Mouse (Mus musculus): ENCODE measurements around the gene Nln. TPM values are rescaled to one million over a fixed set of nuclear protein-coding genes. Genes with fewer than 3 reads are reported as not detected.

Gene Nln
- total RNA-seq, 1 experiment: 24.2 TPM

- no peak overlapping the region for H3K4me3 ChIP-seq (ENCODE audit: insufficient read depth in 1 of 2, low read depth in 1 of 2, low read length in 2 of 2, poor library complexity in 1 of 2, severe bottlenecking in 1 of 2)
- no peak overlapping the region for H3K9ac ChIP-seq (ENCODE audit: insufficient read depth, low read depth, low read length, poor library complexity, severe bottlenecking)
Observed at GRCm38 (mm10) chr13:104032620-104033133, 76.7 kb downstream of the Nln start.

GRCm38 (mm10) chr13:104031821-104032331 is 77.5 kb downstream of the Nln start:
- H3K4me3 ChIP-seq (ENCODE audit: insufficient read depth in 1 of 2, low read depth in 1 of 2, low read length in 2 of 2, poor library complexity in 1 of 2, severe bottlenecking in 1 of 2): no peak overlapping the region
- H3K4me1 ChIP-seq (ENCODE audit: control insufficient read depth in 2 of 2, insufficient read depth in 2 of 2, low read length in 2 of 2, poor library complexity in 1 of 2): peaks cover 0 to 8% of the 10 kb centered on the region in 2 experiments; a peak in 1 of 4 replicates
- H3K36me3 ChIP-seq (ENCODE audit: control insufficient read depth, insufficient read depth, low read length, poor library complexity, severe bottlenecking): peaks cover 1% of the 10 kb centered on the region; the same call in 1 of the 2 replicates
- TF ChIP-seq ZNF384 (IDR thresholded peaks at IDR 0.05; ENCODE audit: low read depth, low read length): no peak
- no peak for TF ChIP-seq HCFC1 (IDR thresholded peaks at IDR 0.05; ENCODE audit: borderline replicate concordance, insufficient read depth, low read length)
- TF ChIP-seq MAFK (IDR thresholded peaks at IDR 0.05; ENCODE audit: insufficient read depth, low read depth, low read length): no peak
- TF ChIP-seq ZC3H11A (IDR thresholded peaks at IDR 0.05; ENCODE audit: borderline replicate concordance, low read depth, low read length): no peak
- TF ChIP-seq CHD2 (IDR thresholded peaks at IDR 0.05; ENCODE audit: low read depth, low read length): no peak
- DNase-seq (ENCODE audit: low read depth, low spot score): no peak
- no peak overlapping the region for H3K9ac ChIP-seq (ENCODE audit: insufficient read depth, low read depth, low read length, poor library complexity, severe bottlenecking)
- no peak overlapping the region for H3K27ac ChIP-seq (ENCODE audit: insufficient read depth, low read depth, low read length, poor library complexity, severe bottlenecking)
- in situ Hi-C loops (cut with MboI; ENCODE audit: low sequenced_read_pairs in 2 of 2, unreplicated experiment in 2 of 2): no loop called here
- H3K9me3 ChIP-seq (ENCODE audit: control insufficient read depth, insufficient read depth, low read depth, low read length): no peaks in the 10 kb centered on the region

More at GRCm38 (mm10) chr13:104032620-104033133, 76.7 kb downstream of the Nln start:
- TF ChIP-seq ZNF384 (IDR thresholded peaks at IDR 0.05; ENCODE audit: low read depth, low read length) (no peak), MAFK (IDR thresholded peaks at IDR 0.05; ENCODE audit: insufficient read depth, low read depth, low read length) (no peak), HCFC1 (IDR thresholded peaks at IDR 0.05; ENCODE audit: borderline replicate concordance, insufficient read depth, low read length) (no peak), ZC3H11A (IDR thresholded peaks at IDR 0.05; ENCODE audit: borderline replicate concordance, low read depth, low read length) (no peak), CHD2 (IDR thresholded peaks at IDR 0.05; ENCODE audit: low read depth, low read length) (no peak)
- in situ Hi-C loops (cut with MboI; ENCODE audit: low sequenced_read_pairs in 2 of 2, unreplicated experiment in 2 of 2): no loop called here
- peaks cover 1% of the 10 kb centered on the region; the same call in 1 of the 2 replicates for H3K36me3 ChIP-seq (ENCODE audit: control insufficient read depth, insufficient read depth, low read length, poor library complexity, severe bottlenecking)
- H3K4me1 ChIP-seq (ENCODE audit: control insufficient read depth in 2 of 2, insufficient read depth in 2 of 2, low read length in 2 of 2, poor library complexity in 1 of 2): peaks cover 0 to 8% of the 10 kb centered on the region in 2 experiments; a peak in 1 of 4 replicates
- H3K27ac ChIP-seq (ENCODE audit: insufficient read depth, low read depth, low read length, poor library complexity, severe bottlenecking): no peak overlapping the region
- DNase-seq (ENCODE audit: low read depth, low spot score): no peak
- H3K9me3 ChIP-seq (ENCODE audit: control insufficient read depth, insufficient read depth, low read depth, low read length): no peaks in the 10 kb centered on the region

- no peak overlapping the region for H3K9ac ChIP-seq (ENCODE audit: insufficient read depth, low read depth, low read length, poor library complexity, severe bottlenecking)
- H3K27ac ChIP-seq (ENCODE audit: insufficient read depth, low read depth, low read length, poor library complexity, severe bottlenecking): no peak overlapping the region
- H3K4me1 ChIP-seq (ENCODE audit: control insufficient read depth in 2 of 2, insufficient read depth in 2 of 2, low read length in 2 of 2, poor library complexity in 1 of 2): peaks cover 0 to 8% of the 10 kb centered on the region in 2 experiments; a peak in 1 of 4 replicates
- in situ Hi-C loops (cut with MboI; ENCODE audit: low sequenced_read_pairs in 2 of 2, unreplicated experiment in 2 of 2): no loop called here
- H3K36me3 ChIP-seq (ENCODE audit: control insufficient read depth, insufficient read depth, low read length, poor library complexity, severe bottlenecking): peaks cover 1% of the 10 kb centered on the region; the same call in 1 of the 2 replicates
- H3K4me3 ChIP-seq (ENCODE audit: insufficient read depth in 1 of 2, low read depth in 1 of 2, low read length in 2 of 2, poor library complexity in 1 of 2, severe bottlenecking in 1 of 2): no peak overlapping the region
- TF ChIP-seq ZC3H11A (IDR thresholded peaks at IDR 0.05; ENCODE audit: borderline replicate concordance, low read depth, low read length) (no peak), MAFK (IDR thresholded peaks at IDR 0.05; ENCODE audit: insufficient read depth, low read depth, low read length) (no peak), HCFC1 (IDR thresholded peaks at IDR 0.05; ENCODE audit: borderline replicate concordance, insufficient read depth, low read length) (no peak), ZNF384 (IDR thresholded peaks at IDR 0.05; ENCODE audit: low read depth, low read length) (no peak), CHD2 (IDR thresholded peaks at IDR 0.05; ENCODE audit: low read depth, low read length) (no peak)
- no peak for DNase-seq (ENCODE audit: low read depth, low spot score)
- H3K9me3 ChIP-seq (ENCODE audit: control insufficient read depth, insufficient read depth, low read depth, low read length): no peaks in the 10 kb centered on the region
Observed at GRCm38 (mm10) chr13:104030956-104031355, 78.5 kb downstream of the Nln start.

- Histone ChIP-seq H3K36me3 (ENCODE audit: control insufficient read depth, insufficient read depth, low read length, poor library complexity, severe bottlenecking) (peaks cover 1% of the 10 kb centered on the region; the same call in 1 of the 2 replicates), H3K9ac (ENCODE audit: insufficient read depth, low read depth, low read length, poor library complexity, severe bottlenecking) (no peak overlapping the region), H3K4me3 (ENCODE audit: insufficient read depth in 1 of 2, low read depth in 1 of 2, low read length in 2 of 2, poor library complexity in 1 of 2, severe bottlenecking in 1 of 2) (no peak overlapping the region), H3K4me1 (ENCODE audit: control insufficient read depth in 2 of 2, insufficient read depth in 2 of 2, low read length in 2 of 2, poor library complexity in 1 of 2) (peaks cover 0 to 8% of the 10 kb centered on the region in 2 experiments; a peak in 1 of 4 replicates), H3K27ac (ENCODE audit: insufficient read depth, low read depth, low read length, poor library complexity, severe bottlenecking) (no peak overlapping the region), H3K9me3 (ENCODE audit: control insufficient read depth, insufficient read depth, low read depth, low read length) (no peaks in the 10 kb centered on the region)
- TF ChIP-seq ZNF384 (IDR thresholded peaks at IDR 0.05; ENCODE audit: low read depth, low read length): no peak
- no peak for TF ChIP-seq MAFK (IDR thresholded peaks at IDR 0.05; ENCODE audit: insufficient read depth, low read depth, low read length)
- TF ChIP-seq CHD2 (IDR thresholded peaks at IDR 0.05; ENCODE audit: low read depth, low read length): no peak
- no peak for TF ChIP-seq HCFC1 (IDR thresholded peaks at IDR 0.05; ENCODE audit: borderline replicate concordance, insufficient read depth, low read length)
- no peak for TF ChIP-seq ZC3H11A (IDR thresholded peaks at IDR 0.05; ENCODE audit: borderline replicate concordance, low read depth, low read length)
- in situ Hi-C loops (cut with MboI; ENCODE audit: low sequenced_read_pairs in 2 of 2, unreplicated experiment in 2 of 2): no loop called here
- DNase-seq (ENCODE audit: low read depth, low spot score): no peak
Observed at GRCm38 (mm10) chr13:104029511-104029910, 79.9 kb downstream of the Nln start.
